Mouse (Mus musculus): ENCODE data around the gene Sptlc3. TPM values are rescaled to one million over a fixed set of nuclear protein-coding genes. Genes with fewer than 3 reads are reported as not detected.

The Sptlc3 gene
- polyA plus RNA-seq, 1 experiment: not detected

- no peaks in the 10 kb centered on the region for H3K27me3 ChIP-seq (ENCODE audit: control insufficient read depth, insufficient read depth, low read length)
- no peaks in the 10 kb centered on the region for H3K36me3 ChIP-seq (ENCODE audit: control insufficient read depth, insufficient read depth, low read length)
- WGBS: 89% methylated on average over 2 of the region's 2 CpGs
- TF ChIP-seq CTCF (IDR thresholded peaks at IDR 0.05; ENCODE audit: extremely low read depth, insufficient read depth, insufficient read length, insufficient replicate concordance) (no peak), POLR2A (IDR thresholded peaks at IDR 0.05; ENCODE audit: low read depth, low read length) (no peak)
- no peak overlapping the region for H3K27ac ChIP-seq (ENCODE audit: insufficient read depth, low read length)
- H3K4me3 ChIP-seq (ENCODE audit: extremely low read depth, insufficient read depth, insufficient read length): no peak overlapping the region
- DNase-seq (ENCODE audit: low read depth in 1 of 2, low spot score in 2 of 2): no peak
- no peaks in the 10 kb centered on the region for H3K4me1 ChIP-seq (ENCODE audit: control insufficient read depth, insufficient read depth, insufficient read length)
Measured at GRCm38 (mm10) chr2:139587660-139588200, 94.0 kb downstream of the Sptlc3 start.

GRCm38 (mm10) chr2:139589905-139590304 lies 96.2 kb downstream of the Sptlc3 start:
- WGBS: 48% methylated on average over 4 of the region's 4 CpGs
- peak in 1 of 2 experiments; percentile 4 for DNase-seq (ENCODE audit: low read depth in 1 of 2, low spot score in 2 of 2)
- TF ChIP-seq POLR2A (IDR thresholded peaks at IDR 0.05; ENCODE audit: low read depth, low read length) (no peak), CTCF (IDR thresholded peaks at IDR 0.05; ENCODE audit: extremely low read depth, insufficient read depth, insufficient read length, insufficient replicate concordance) (no peak)
- no peak overlapping the region for H3K4me3 ChIP-seq (ENCODE audit: extremely low read depth, insufficient read depth, insufficient read length)
- H3K27me3 ChIP-seq (ENCODE audit: control insufficient read depth, insufficient read depth, low read length): no peaks in the 10 kb centered on the region
- H3K27ac ChIP-seq (ENCODE audit: insufficient read depth, low read length): no peak overlapping the region
- H3K4me1 ChIP-seq (ENCODE audit: control insufficient read depth, insufficient read depth, insufficient read length): no peaks in the 10 kb centered on the region
- H3K36me3 ChIP-seq (ENCODE audit: control insufficient read depth, insufficient read depth, low read length): no peaks in the 10 kb centered on the region

- H3K4me1 ChIP-seq (ENCODE audit: control insufficient read depth, insufficient read depth, insufficient read length): no peaks in the 10 kb centered on the region
- no peaks in the 10 kb centered on the region for H3K27me3 ChIP-seq (ENCODE audit: control insufficient read depth, insufficient read depth, low read length)
- TF ChIP-seq CTCF (IDR thresholded peaks at IDR 0.05; ENCODE audit: extremely low read depth, insufficient read depth, insufficient read length, insufficient replicate concordance) (no peak), POLR2A (IDR thresholded peaks at IDR 0.05; ENCODE audit: low read depth, low read length) (no peak)
- H3K27ac ChIP-seq (ENCODE audit: insufficient read depth, low read length): no peak overlapping the region
- no peak overlapping the region for H3K4me3 ChIP-seq (ENCODE audit: extremely low read depth, insufficient read depth, insufficient read length)
- peak in 1 of 2 experiments; percentile 5 for DNase-seq (ENCODE audit: low read depth in 1 of 2, low spot score in 2 of 2)
- H3K36me3 ChIP-seq (ENCODE audit: control insufficient read depth, insufficient read depth, low read length): no peaks in the 10 kb centered on the region
- WGBS: 43% methylated on average over 10 of the region's 10 CpGs
Measured at GRCm38 (mm10) chr2:139590888-139591698, 97.4 kb downstream of the Sptlc3 start.

- Histone ChIP-seq H3K36me3 (ENCODE audit: control insufficient read depth, insufficient read depth, low read length) (no peaks in the 10 kb centered on the region), H3K4me3 (ENCODE audit: extremely low read depth, insufficient read depth, insufficient read length) (no peak overlapping the region), H3K27ac (ENCODE audit: insufficient read depth, low read length) (no peak overlapping the region), H3K27me3 (ENCODE audit: control insufficient read depth, insufficient read depth, low read length) (no peaks in the 10 kb centered on the region), H3K4me1 (ENCODE audit: control insufficient read depth, insufficient read depth, insufficient read length) (no peaks in the 10 kb centered on the region)
- 80% methylated on average over 7 of the region's 7 CpGs for WGBS
- TF ChIP-seq CTCF (IDR thresholded peaks at IDR 0.05; ENCODE audit: extremely low read depth, insufficient read depth, insufficient read length, insufficient replicate concordance) (no peak), POLR2A (IDR thresholded peaks at IDR 0.05; ENCODE audit: low read depth, low read length) (no peak)
- DNase-seq (ENCODE audit: low read depth in 1 of 2, low spot score in 2 of 2): no peak
Measured at GRCm38 (mm10) chr2:139592109-139592508, 98.4 kb downstream of the Sptlc3 start.

- Histone ChIP-seq H3K36me3 (ENCODE audit: control insufficient read depth, insufficient read depth, low read length) (no peaks in the 10 kb centered on the region), H3K27ac (ENCODE audit: insufficient read depth, low read length) (no peak overlapping the region), H3K27me3 (ENCODE audit: control insufficient read depth, insufficient read depth, low read length) (no peaks in the 10 kb centered on the region), H3K4me1 (ENCODE audit: control insufficient read depth, insufficient read depth, insufficient read length) (no peaks in the 10 kb centered on the region), H3K4me3 (ENCODE audit: extremely low read depth, insufficient read depth, insufficient read length) (no peak overlapping the region)
- 92% methylated on average over 5 of the region's 5 CpGs for WGBS
- TF ChIP-seq CTCF (IDR thresholded peaks at IDR 0.05; ENCODE audit: extremely low read depth, insufficient read depth, insufficient read length, insufficient replicate concordance) (no peak), POLR2A (IDR thresholded peaks at IDR 0.05; ENCODE audit: low read depth, low read length) (no peak)
- no peak for DNase-seq (ENCODE audit: low read depth in 1 of 2, low spot score in 2 of 2)
Measured at GRCm38 (mm10) chr2:139597229-139597628, 103.5 kb downstream of the Sptlc3 start.

GRCm38 (mm10) chr2:139601543-139602194 lies 108.0 kb downstream of the Sptlc3 start:
- TF ChIP-seq CTCF (IDR thresholded peaks at IDR 0.05; ENCODE audit: extremely low read depth, insufficient read depth, insufficient read length, insufficient replicate concordance): no peak
- no peak for TF ChIP-seq POLR2A (IDR thresholded peaks at IDR 0.05; ENCODE audit: low read depth, low read length)
- no peak for DNase-seq (ENCODE audit: low read depth in 1 of 2, low spot score in 2 of 2)
- 42% methylated on average over 7 of the region's 7 CpGs for WGBS

More at GRCm38 (mm10) chr2:139601543-139602194, 108.0 kb downstream of the Sptlc3 start:
- Histone ChIP-seq H3K4me3 (ENCODE audit: extremely low read depth, insufficient read depth, insufficient read length) (no peak overlapping the region), H3K27me3 (ENCODE audit: control insufficient read depth, insufficient read depth, low read length) (no peaks in the 10 kb centered on the region), H3K36me3 (ENCODE audit: control insufficient read depth, insufficient read depth, low read length) (no peaks in the 10 kb centered on the region), H3K4me1 (ENCODE audit: control insufficient read depth, insufficient read depth, insufficient read length) (no peaks in the 10 kb centered on the region), H3K27ac (ENCODE audit: insufficient read depth, low read length) (no peak overlapping the region)

Data from spleen, adult 2 months (tissue).